Mouse (Mus musculus): ENCODE measurements at regions not wholly inside any gene's neighbourhood (a gene's known extent, or its start where the extent isn't known, plus 50 kb on each side); places are given as distances from the start of the nearest gene placed in this dataset.

DNA sequence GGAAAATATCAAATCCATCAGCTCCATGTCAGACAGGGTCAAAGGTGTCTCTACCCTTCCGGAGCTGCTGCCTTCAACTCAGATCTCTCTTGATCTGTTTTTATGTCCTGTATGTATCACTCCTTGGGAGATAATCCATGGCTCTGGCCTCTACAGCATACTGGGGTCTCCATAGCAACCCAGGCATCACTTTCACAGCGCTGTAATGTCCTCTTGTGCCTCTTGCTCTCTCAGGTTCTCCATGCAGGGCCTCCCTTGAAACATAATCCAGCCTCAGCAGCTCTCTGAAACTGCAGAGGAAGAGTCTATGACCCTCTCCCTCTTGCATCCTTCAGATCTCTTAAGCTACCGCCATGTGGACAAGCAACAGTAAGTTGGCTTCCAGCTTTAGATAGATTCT is 118.5 kb upstream of the Kcnj15 start:
- Histone ChIP-seq H3K4me2 (replicated peaks; ENCODE audit: low read depth, low read length, severe bottlenecking) (no peak overlapping the region), H3K4me1 (ENCODE audit: control insufficient read depth, insufficient read depth, low read length) (no peaks in the 10 kb centered on the region), H3K4me3 (replicated peaks; ENCODE audit: low read length) (no peak overlapping the region), H3K36me3 (ENCODE audit: control insufficient read depth, insufficient read depth, low read length) (no peaks in the 10 kb centered on the region), H3K9me3 (ENCODE audit: control insufficient read depth, low read length) (no peaks in the 10 kb centered on the region), H3K27me3 (ENCODE audit: control insufficient read depth, insufficient read depth, low read length) (no peaks in the 10 kb centered on the region), H3K9ac (ENCODE audit: low read depth, low read length, severe bottlenecking) (no peak overlapping the region), H3K27ac (replicated peaks; ENCODE audit: low read depth, low read length) (no peak overlapping the region)
- ATAC-seq (ENCODE audit: low FRiP score, low read depth) (no peak), DNase-seq (ENCODE audit: low spot score) (no peak)
- whole genome bisulfite sequencing: 52% methylated on average over 3 of the region's 3 CpGs
- no peak for TF ChIP-seq POLR2A (IDR thresholded peaks at IDR 0.05; ENCODE audit: borderline replicate concordance, extremely low read depth, insufficient read depth, insufficient read length)

DNA sequence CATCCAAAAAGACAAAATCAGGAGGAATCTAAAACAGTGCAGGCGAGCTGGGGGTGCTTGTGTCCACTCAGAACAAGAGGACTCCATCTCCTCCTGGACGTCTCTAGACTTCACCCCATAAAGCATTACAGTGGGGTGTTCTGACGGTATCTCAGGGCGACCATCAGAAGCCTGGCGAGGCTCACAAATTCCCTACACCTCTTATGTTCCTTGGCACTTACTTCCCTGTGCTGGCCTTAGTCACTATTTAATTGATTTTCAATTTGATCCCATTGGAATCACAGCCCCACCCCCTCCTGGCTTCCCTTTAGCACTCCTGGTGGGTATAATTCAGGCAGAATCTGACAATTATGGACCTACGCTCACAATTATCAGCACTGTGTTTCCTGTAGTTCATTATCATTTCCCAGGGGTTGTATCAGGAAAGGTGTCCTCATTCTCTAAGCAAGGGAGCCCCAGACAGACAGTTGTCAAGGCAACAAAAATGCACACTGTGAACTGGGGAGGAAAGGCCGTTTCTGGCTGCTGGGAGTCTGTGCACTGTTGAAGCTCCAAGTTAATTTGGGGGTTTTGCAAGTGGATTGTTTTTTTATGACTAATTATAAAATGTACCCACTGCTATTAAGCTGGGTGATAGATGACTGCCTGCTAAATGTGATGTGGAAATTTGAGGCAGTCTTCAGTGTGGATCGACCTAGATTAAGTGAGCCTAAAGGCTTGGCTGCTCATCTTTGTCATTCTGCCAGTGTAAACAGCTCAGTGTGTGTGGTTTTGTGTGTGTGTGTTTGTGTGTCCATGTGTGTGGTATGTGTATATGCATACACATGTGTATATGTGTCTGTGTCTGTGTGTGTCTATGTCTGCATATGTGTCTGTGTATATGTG is 115.6 kb upstream of the Kcnj15 start:
- ATAC-seq (ENCODE audit: low FRiP score, low read depth) (no peak), DNase-seq (ENCODE audit: low spot score) (no peak)
- H3K4me2 ChIP-seq (replicated peaks; ENCODE audit: low read depth, low read length, severe bottlenecking): no peak overlapping the region
- no peak overlapping the region for H3K4me3 ChIP-seq (replicated peaks; ENCODE audit: low read length)
- H3K9ac ChIP-seq (ENCODE audit: low read depth, low read length, severe bottlenecking): no peak overlapping the region
- H3K27ac ChIP-seq (replicated peaks; ENCODE audit: low read depth, low read length): no peak overlapping the region
- no peak for TF ChIP-seq POLR2A (IDR thresholded peaks at IDR 0.05; ENCODE audit: borderline replicate concordance, extremely low read depth, insufficient read depth, insufficient read length)
- no peaks in the 10 kb centered on the region for H3K27me3 ChIP-seq (ENCODE audit: control insufficient read depth, insufficient read depth, low read length)
- no peaks in the 10 kb centered on the region for H3K9me3 ChIP-seq (ENCODE audit: control insufficient read depth, low read length)
- H3K36me3 ChIP-seq (ENCODE audit: control insufficient read depth, insufficient read depth, low read length): no peaks in the 10 kb centered on the region
- H3K4me1 ChIP-seq (ENCODE audit: control insufficient read depth, insufficient read depth, low read length): no peaks in the 10 kb centered on the region
- 68% methylated on average over 8 of the region's 8 CpGs for WGBS

DNA sequence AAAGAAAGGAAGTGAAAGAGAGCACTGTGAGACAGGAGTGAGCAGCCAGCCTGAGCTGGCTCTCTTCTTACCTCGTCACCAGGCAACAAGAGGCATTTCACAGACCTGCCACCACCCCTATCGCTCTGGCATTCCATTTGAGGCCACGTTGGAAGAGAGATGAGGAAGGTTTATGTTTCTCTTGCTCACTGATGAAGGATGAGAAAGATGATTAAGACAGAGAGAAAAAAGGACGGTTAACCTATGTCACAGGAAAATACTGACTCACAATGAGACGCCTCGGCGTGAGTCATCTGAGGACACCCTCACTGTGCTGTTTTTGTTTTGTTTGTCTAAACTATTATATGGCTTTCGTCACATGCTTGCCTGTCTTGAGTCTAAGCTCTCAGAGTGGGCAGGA is 106.9 kb upstream of the Kcnj15 start:
- no peak for ATAC-seq (ENCODE audit: low FRiP score, low read depth)

DNA sequence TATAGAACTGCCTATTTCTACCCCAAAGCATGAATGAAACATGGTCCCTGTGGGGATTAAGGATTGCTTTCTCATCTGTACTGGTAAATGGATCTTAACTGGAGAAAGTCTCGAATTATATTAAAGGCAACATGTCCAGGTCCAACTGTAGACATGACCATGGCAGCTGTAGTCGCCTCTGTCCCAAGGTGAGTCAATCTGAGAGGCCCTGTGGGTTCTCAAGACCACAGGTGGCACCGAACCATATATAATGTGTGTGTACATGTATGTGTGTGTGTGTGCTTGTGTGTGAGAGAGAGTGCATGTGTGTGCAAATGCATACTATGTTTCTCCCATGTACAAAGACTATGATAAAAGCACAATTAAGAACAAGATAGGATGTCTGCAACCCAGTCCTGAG is 105.9 kb upstream of the Kcnj15 start:
- WGBS: 79% methylated on average over 3 of the region's 3 CpGs
- Histone ChIP-seq H3K4me1 (ENCODE audit: control insufficient read depth, insufficient read depth, low read length) (no peaks in the 10 kb centered on the region), H3K27me3 (ENCODE audit: control insufficient read depth, insufficient read depth, low read length) (no peaks in the 10 kb centered on the region)

More for the DNA sequence above, 106.9 kb upstream of the Kcnj15 start:
- DNase-seq (ENCODE audit: low spot score): no peak
- Histone ChIP-seq H3K9ac (ENCODE audit: low read depth, low read length, severe bottlenecking) (no peak overlapping the region), H3K4me3 (replicated peaks; ENCODE audit: low read length) (no peak overlapping the region), H3K27ac (replicated peaks; ENCODE audit: low read depth, low read length) (no peak overlapping the region), H3K9me3 (ENCODE audit: control insufficient read depth, low read length) (no peaks in the 10 kb centered on the region), H3K4me2 (replicated peaks; ENCODE audit: low read depth, low read length, severe bottlenecking) (no peak overlapping the region), H3K4me1 (ENCODE audit: control insufficient read depth, insufficient read depth, low read length) (no peaks in the 10 kb centered on the region), H3K36me3 (ENCODE audit: control insufficient read depth, insufficient read depth, low read length) (no peaks in the 10 kb centered on the region), H3K27me3 (ENCODE audit: control insufficient read depth, insufficient read depth, low read length) (no peaks in the 10 kb centered on the region)
- TF ChIP-seq POLR2A (IDR thresholded peaks at IDR 0.05; ENCODE audit: borderline replicate concordance, extremely low read depth, insufficient read depth, insufficient read length): no peak
- 66% methylated on average over 8 of the region's 8 CpGs for whole genome bisulfite sequencing

DNA sequence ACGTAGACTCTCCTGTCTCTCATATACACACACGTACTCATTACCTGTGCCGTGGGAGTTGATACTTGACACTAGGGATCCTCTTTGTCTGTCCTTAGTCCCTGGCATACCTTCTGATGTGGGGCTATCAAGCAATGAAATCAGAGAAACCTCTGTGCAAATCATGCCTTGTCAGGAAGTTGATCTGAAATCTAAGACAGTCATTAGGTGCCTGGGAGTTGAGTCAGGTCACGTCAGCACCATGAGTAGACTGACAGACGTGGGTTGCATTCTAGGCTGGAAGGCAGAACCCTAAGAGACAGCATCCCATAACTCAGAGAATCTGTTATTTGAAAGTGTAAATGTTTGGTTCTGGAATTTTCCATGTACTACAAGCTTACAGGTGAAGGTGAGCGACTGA is 105.4 kb upstream of the Kcnj15 start:
- Histone ChIP-seq H3K9ac (ENCODE audit: low read depth, low read length, severe bottlenecking) (no peak overlapping the region), H3K4me3 (replicated peaks; ENCODE audit: low read length) (no peak overlapping the region), H3K4me1 (ENCODE audit: control insufficient read depth, insufficient read depth, low read length) (no peaks in the 10 kb centered on the region), H3K27me3 (ENCODE audit: control insufficient read depth, insufficient read depth, low read length) (no peaks in the 10 kb centered on the region), H3K36me3 (ENCODE audit: control insufficient read depth, insufficient read depth, low read length) (no peaks in the 10 kb centered on the region), H3K4me2 (replicated peaks; ENCODE audit: low read depth, low read length, severe bottlenecking) (no peak overlapping the region), H3K9me3 (ENCODE audit: control insufficient read depth, low read length) (no peaks in the 10 kb centered on the region), H3K27ac (replicated peaks; ENCODE audit: low read depth, low read length) (no peak overlapping the region)
- 72% methylated on average over 6 of the region's 6 CpGs for WGBS
- ATAC-seq (ENCODE audit: low FRiP score, low read depth) (no peak), DNase-seq (ENCODE audit: low spot score) (no peak)
- no peak for TF ChIP-seq POLR2A (IDR thresholded peaks at IDR 0.05; ENCODE audit: borderline replicate concordance, extremely low read depth, insufficient read depth, insufficient read length)

More for the DNA sequence above, 105.9 kb upstream of the Kcnj15 start:
- Histone ChIP-seq H3K4me2 (replicated peaks; ENCODE audit: low read depth, low read length, severe bottlenecking) (no peak overlapping the region), H3K36me3 (ENCODE audit: control insufficient read depth, insufficient read depth, low read length) (no peaks in the 10 kb centered on the region), H3K9ac (ENCODE audit: low read depth, low read length, severe bottlenecking) (no peak overlapping the region), H3K4me3 (replicated peaks; ENCODE audit: low read length) (no peak overlapping the region), H3K27ac (replicated peaks; ENCODE audit: low read depth, low read length) (no peak overlapping the region), H3K9me3 (ENCODE audit: control insufficient read depth, low read length) (no peaks in the 10 kb centered on the region)
- DNase-seq (ENCODE audit: low spot score) (no peak), ATAC-seq (ENCODE audit: low FRiP score, low read depth) (no peak)
- TF ChIP-seq POLR2A (IDR thresholded peaks at IDR 0.05; ENCODE audit: borderline replicate concordance, extremely low read depth, insufficient read depth, insufficient read length): no peak
